Mouse (Mus musculus) liver, adult 2 months (tissue): ENCODE data around the gene Myh7.

Experiments
- CTCF ChIP-seq: fragments of 200-500 bp; IDR thresholded peaks from 2 replicates; pipeline ENCODE4 v1.5.1; 2011; ENCODE audit warnings: low read depth, low read length, control low read depth
- POLR2A ChIP-seq: fragments of 200-500 bp; IDR thresholded peaks from 2 replicates; pipeline ENCODE4 v1.6.1; 2011; ENCODE audit warnings: low read length, control low read depth; ENCODE audit not compliant: insufficient read depth; ENCODE audit errors: extremely low read depth

- TF ChIP-seq POLR2A (no peak), CTCF (no peak)
Observed at GRCm38 (mm10) chr14:54993636-54994035, 790 bp downstream of the Myh7 start.
